Mouse (Mus musculus): Measurements from ENCODE around the gene Srsf9.
A peak's percentile ranks its signal among the peaks of the same experiment; 100 is the strongest.

Srsf9 gene

GRCm38 (mm10) chr5:115347564-115347963, 20.6 kb downstream of the Srsf9 start:
- H3K36me3 ChIP-seq (ENCODE audit: control insufficient read depth, insufficient read depth, low read length, poor library complexity, severe bottlenecking), result peaks cover 13% of the 10 kb centered on the region
- no peaks in the 10 kb centered on the region for H3K27me3 ChIP-seq (ENCODE audit: control insufficient read depth, insufficient read depth, low read length, poor library complexity, severe bottlenecking)
- DNase-seq (ENCODE audit: low read depth, low spot score), result peak; percentile 92

- no peaks in the 10 kb centered on the region for H3K27me3 ChIP-seq (ENCODE audit: control insufficient read depth, insufficient read depth, low read length, poor library complexity, severe bottlenecking)
- DNase-seq (ENCODE audit: low read depth, low spot score), result peak; percentile 100
- H3K36me3 ChIP-seq (ENCODE audit: control insufficient read depth, insufficient read depth, low read length, poor library complexity, severe bottlenecking), result peaks cover 7% of the 10 kb centered on the region
These were observed 21.7 kb downstream of the Srsf9 start, which contains the start of gene Cox6a1 for GRCm38 (mm10) chr5:115348546-115349224. Gene Cox6a1, minus strand, starts transcription at chr5:115348981.

- H3K36me3 ChIP-seq (ENCODE audit: control insufficient read depth, insufficient read depth, low read length, poor library complexity, severe bottlenecking), result peaks cover 5% of the 10 kb centered on the region
- no peaks in the 10 kb centered on the region for H3K27me3 ChIP-seq (ENCODE audit: control insufficient read depth, insufficient read depth, low read length, poor library complexity, severe bottlenecking)
- DNase-seq (ENCODE audit: low read depth, low spot score), result no peak
These were observed 22.2 kb downstream of the Srsf9 start for GRCm38 (mm10) chr5:115349225-115349555.

GRCm38 (mm10) chr5:115351348-115351747, 24.4 kb downstream of the Srsf9 start:
- DNase-seq (ENCODE audit: low read depth, low spot score), result no peak
- H3K27me3 ChIP-seq (ENCODE audit: control insufficient read depth, insufficient read depth, low read length, poor library complexity, severe bottlenecking), result no peaks in the 10 kb centered on the region
- H3K36me3 ChIP-seq (ENCODE audit: control insufficient read depth, insufficient read depth, low read length, poor library complexity, severe bottlenecking), result no peaks in the 10 kb centered on the region; the same call in 1 of the 2 replicates

GRCm38 (mm10) chr5:115355070-115355469, 28.1 kb downstream of the Srsf9 start:
- no peaks in the 10 kb centered on the region for H3K36me3 ChIP-seq (ENCODE audit: control insufficient read depth, insufficient read depth, low read length, poor library complexity, severe bottlenecking)
- H3K27me3 ChIP-seq (ENCODE audit: control insufficient read depth, insufficient read depth, low read length, poor library complexity, severe bottlenecking), result no peaks in the 10 kb centered on the region
- DNase-seq (ENCODE audit: low read depth, low spot score), result no peak

- Histone ChIP-seq H3K27me3 (ENCODE audit: control insufficient read depth, insufficient read depth, low read length, poor library complexity, severe bottlenecking) (no peaks in the 10 kb centered on the region; the same call in 1 of the 2 replicates), H3K36me3 (ENCODE audit: control insufficient read depth, insufficient read depth, low read length, poor library complexity, severe bottlenecking) (no peaks in the 10 kb centered on the region)
- peak; percentile 85 for DNase-seq (ENCODE audit: low read depth, low spot score)
These were observed 31.9 kb downstream of the Srsf9 start for GRCm38 (mm10) chr5:115358872-115359271.

- DNase-seq (ENCODE audit: low read depth, low spot score), result no peak
- no peaks in the 10 kb centered on the region; the same call in 1 of the 2 replicates for H3K27me3 ChIP-seq (ENCODE audit: control insufficient read depth, insufficient read depth, low read length, poor library complexity, severe bottlenecking)
- no peaks in the 10 kb centered on the region for H3K36me3 ChIP-seq (ENCODE audit: control insufficient read depth, insufficient read depth, low read length, poor library complexity, severe bottlenecking)
These were observed 32.5 kb downstream of the Srsf9 start for GRCm38 (mm10) chr5:115359438-115359837.

- no peak for DNase-seq (ENCODE audit: low read depth, low spot score)
- H3K36me3 ChIP-seq (ENCODE audit: control insufficient read depth, insufficient read depth, low read length, poor library complexity, severe bottlenecking), result no peaks in the 10 kb centered on the region
These were observed 32.9 kb downstream of the Srsf9 start for GRCm38 (mm10) chr5:115359851-115360372.

GRCm38 (mm10) chr5:115362216-115362615, 35.2 kb downstream of the Srsf9 start:
- no peak for DNase-seq (ENCODE audit: low read depth, low spot score)
- H3K27me3 ChIP-seq (ENCODE audit: control insufficient read depth, insufficient read depth, low read length, poor library complexity, severe bottlenecking), result no peaks in the 10 kb centered on the region; the same call in 1 of the 2 replicates
- no peaks in the 10 kb centered on the region for H3K36me3 ChIP-seq (ENCODE audit: control insufficient read depth, insufficient read depth, low read length, poor library complexity, severe bottlenecking)

More at GRCm38 (mm10) chr5:115359851-115360372, 32.9 kb downstream of the Srsf9 start:
- no peaks in the 10 kb centered on the region; the same call in 1 of the 2 replicates for H3K27me3 ChIP-seq (ENCODE audit: control insufficient read depth, insufficient read depth, low read length, poor library complexity, severe bottlenecking)

GRCm38 (mm10) chr5:115362819-115363714, 36.1 kb downstream of the Srsf9 start:
- no peaks in the 10 kb centered on the region for H3K36me3 ChIP-seq (ENCODE audit: control insufficient read depth, insufficient read depth, low read length, poor library complexity, severe bottlenecking)
- H3K27me3 ChIP-seq (ENCODE audit: control insufficient read depth, insufficient read depth, low read length, poor library complexity, severe bottlenecking), result no peaks in the 10 kb centered on the region; the same call in 1 of the 2 replicates
- no peak for DNase-seq (ENCODE audit: low read depth, low spot score)

GRCm38 (mm10) chr5:115364782-115365181, 37.8 kb downstream of the Srsf9 start:
- Histone ChIP-seq H3K36me3 (ENCODE audit: control insufficient read depth, insufficient read depth, low read length, poor library complexity, severe bottlenecking) (no peaks in the 10 kb centered on the region), H3K27me3 (ENCODE audit: control insufficient read depth, insufficient read depth, low read length, poor library complexity, severe bottlenecking) (no peaks in the 10 kb centered on the region; the same call in 1 of the 2 replicates)
- DNase-seq (ENCODE audit: low read depth, low spot score), result no peak

GRCm38 (mm10) chr5:115371736-115372135, 44.8 kb downstream of the Srsf9 start:
- no peaks in the 10 kb centered on the region for H3K36me3 ChIP-seq (ENCODE audit: control insufficient read depth, insufficient read depth, low read length, poor library complexity, severe bottlenecking)
- DNase-seq (ENCODE audit: low read depth, low spot score), result no peak
- no peaks in the 10 kb centered on the region for H3K27me3 ChIP-seq (ENCODE audit: control insufficient read depth, insufficient read depth, low read length, poor library complexity, severe bottlenecking)

- no peak for DNase-seq (ENCODE audit: low read depth, low spot score)
- no peaks in the 10 kb centered on the region for H3K36me3 ChIP-seq (ENCODE audit: control insufficient read depth, insufficient read depth, low read length, poor library complexity, severe bottlenecking)
- no peaks in the 10 kb centered on the region for H3K27me3 ChIP-seq (ENCODE audit: control insufficient read depth, insufficient read depth, low read length, poor library complexity, severe bottlenecking)
These were observed 46.6 kb downstream of the Srsf9 start for GRCm38 (mm10) chr5:115373441-115374203.

- DNase-seq (ENCODE audit: low read depth, low spot score), result no peak
- Histone ChIP-seq H3K27me3 (ENCODE audit: control insufficient read depth, insufficient read depth, low read length, poor library complexity, severe bottlenecking) (no peaks in the 10 kb centered on the region), H3K36me3 (ENCODE audit: control insufficient read depth, insufficient read depth, low read length, poor library complexity, severe bottlenecking) (no peaks in the 10 kb centered on the region)
These were observed 47.3 kb downstream of the Srsf9 start for GRCm38 (mm10) chr5:115374204-115374820.

Data from splenic B cell, adult 2 months (primary cell).